Mouse (Mus musculus): ENCODE data around the gene Marveld1. TPM values are rescaled to one million over a fixed set of nuclear protein-coding genes. Genes with fewer than 3 reads are reported as not detected.

Marveld1 gene
- total RNA-seq, 2 experiments from 2014 or later = 10.3 to 11.1 TPM

DNA sequence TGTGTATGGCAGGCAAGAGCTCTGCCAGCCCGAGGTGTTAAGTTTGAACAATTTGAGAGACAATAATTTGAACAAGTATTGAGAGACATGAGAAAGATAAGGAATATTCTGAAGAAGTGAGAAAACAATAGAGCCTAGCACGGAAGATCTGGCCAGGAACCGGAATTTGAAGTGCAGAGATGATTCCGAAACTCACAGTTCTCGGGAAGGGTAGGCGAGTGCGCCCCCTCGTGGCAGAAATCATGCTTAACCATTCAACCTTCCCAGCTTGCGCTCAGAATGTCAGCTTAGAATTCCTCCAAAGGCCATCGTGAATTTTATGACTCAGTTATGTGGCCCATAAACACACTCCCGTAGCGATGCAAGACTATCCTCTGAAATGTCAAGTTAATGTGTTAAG, 18.9 kb downstream of the Marveld1 start:
- intact Hi-C loops (cut with DNase I) = loop anchor here (5.0 kb wide), 1 partner anchor 74 kb away; the partner anchor contains the start of gene Pi4k2a

DNA sequence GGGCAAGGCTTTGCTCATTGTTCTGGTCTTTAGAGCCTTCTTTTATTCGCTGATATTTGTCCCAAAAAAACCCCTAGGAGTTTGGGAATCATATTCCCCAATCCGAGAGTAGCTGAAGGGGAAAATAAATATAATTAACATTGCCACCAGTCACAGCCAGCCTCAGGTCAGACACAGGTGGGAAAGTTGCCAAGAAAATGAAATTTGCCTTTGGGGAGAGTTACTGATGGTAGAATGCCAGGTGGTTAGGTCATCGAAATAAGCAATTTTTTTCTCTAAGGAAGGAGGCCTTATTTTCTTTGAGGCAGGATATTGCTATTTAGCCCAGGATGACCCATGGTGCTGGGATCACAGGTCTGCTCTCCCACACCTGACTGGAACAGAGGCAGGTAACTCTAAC, 19.6 kb downstream of the Marveld1 start:
- no peak for DNase-seq (ENCODE audit: low spot score in 2 of 2)
- intact Hi-C loops (cut with DNase I) = loop anchor here (5.0 kb wide), 1 partner anchor 74 kb away; the partner anchor contains the start of gene Pi4k2a

More for the DNA sequence above, 18.9 kb downstream of the Marveld1 start:
- peak; percentile 88 to 93 for DNase-seq (ENCODE audit: low spot score in 2 of 2)

DNA sequence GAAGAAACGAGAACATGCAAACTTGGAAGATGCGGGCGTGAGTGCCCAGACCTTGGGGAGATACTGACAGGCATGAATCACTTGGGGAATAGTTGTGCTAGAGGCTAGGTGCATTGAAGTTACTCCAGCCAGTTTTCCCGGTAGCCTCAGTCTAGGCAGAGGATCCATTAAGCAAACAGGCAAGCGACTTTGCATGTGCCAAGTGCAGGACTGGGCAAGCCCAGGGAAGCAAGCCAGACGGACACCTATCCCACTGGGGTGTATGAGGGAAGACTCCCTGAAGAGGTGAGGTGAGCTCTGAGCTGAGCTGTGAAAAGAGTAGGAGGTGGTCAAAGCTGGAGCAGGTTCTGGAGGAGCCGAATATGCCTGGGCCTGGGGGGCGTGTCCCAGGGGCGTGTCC, 20.3 kb downstream of the Marveld1 start:
- DNase-seq (ENCODE audit: low spot score in 2 of 2) = no peak
- intact Hi-C loops (cut with DNase I) = loop anchor here (5.0 kb wide), 1 partner anchor 75 kb away; the partner anchor contains the start of gene Pi4k2a

DNA sequence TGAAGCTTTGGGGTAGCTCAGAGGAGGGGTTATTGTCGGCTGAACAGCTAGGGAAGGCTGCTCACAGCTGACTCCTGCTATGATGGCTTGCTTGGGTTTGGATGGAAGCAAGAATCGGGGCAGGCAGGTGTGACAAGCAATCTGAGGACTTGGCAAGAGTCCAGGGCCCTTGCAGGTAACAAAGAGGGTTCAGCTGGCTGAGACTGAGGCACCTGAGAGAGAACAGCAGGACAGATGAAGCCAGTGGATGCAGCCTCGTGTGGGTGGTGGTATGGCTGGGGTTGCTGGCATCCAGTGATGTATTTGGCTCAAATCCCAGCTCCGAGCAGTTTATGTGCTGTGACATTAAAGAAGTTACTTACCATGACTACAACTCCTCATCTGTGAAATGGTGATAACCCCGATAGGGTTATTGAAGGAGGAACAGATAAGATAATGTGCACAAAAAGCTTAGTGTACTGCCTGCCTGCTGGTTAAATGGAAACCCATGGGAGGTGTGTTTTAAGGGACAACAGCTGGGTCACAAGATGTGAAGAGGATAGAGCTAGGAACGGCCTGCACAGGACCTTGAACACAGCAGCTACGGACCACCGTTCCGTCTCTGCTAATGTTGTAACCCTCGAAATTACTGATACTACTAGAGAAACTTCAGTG, 22.2 kb downstream of the Marveld1 start:
- DNase-seq (ENCODE audit: low spot score in 2 of 2) = peak in 1 of 2 experiments; percentile 50
- intact Hi-C loops (cut with DNase I) = loop anchor here (5.0 kb wide), 1 partner anchor 77 kb away; the partner anchor contains the start of gene Pi4k2a

DNA sequence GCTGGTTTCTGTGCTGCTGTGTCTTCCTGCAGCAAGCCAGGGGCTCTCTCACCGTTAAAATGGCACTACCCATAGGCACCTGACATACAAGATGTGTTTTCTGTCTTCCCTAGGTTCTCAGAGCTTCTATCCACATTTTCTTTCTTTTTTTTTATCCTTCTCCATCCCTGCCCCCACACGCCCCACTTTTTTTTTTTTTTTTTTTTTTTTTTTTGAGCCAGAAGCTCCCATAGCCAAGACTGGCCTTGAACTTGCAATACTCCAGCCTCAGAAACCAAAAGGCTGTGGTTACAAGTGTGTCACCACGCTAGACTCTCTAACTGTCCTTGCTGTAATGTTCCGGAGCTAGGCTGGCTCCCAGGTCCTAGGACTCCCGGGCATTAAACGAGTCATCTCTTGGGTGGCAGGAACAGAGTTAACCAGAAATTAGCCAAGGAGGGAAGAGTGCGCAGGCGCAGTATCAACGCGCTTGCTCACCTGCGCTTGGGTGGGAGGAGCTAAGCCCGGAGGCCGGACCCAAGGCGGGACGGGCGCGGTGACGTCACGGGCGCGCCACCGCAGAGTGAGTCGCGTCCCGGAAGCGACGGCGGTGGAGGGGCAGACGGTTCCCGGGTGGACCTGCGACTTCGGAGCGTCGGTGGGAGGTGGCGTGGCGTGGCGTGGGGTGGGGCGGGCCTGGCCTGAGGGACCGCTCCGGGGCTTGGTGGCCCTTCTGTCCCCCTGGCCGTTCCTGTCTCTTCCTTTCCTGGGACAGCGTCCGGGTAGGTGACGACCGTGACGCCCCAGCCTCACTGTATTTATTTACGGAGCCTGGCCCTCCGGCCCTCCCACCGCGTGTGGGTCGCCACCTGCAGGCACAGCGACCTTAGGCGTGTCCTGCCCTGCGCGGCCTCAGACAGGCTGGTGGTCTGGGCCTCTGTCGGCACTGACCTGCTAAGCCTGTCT, 23.1 kb downstream of the Marveld1 start:
- peak; percentile 94 to 95 for DNase-seq (ENCODE audit: low spot score in 2 of 2)
- intact Hi-C loops (cut with DNase I) = no loop called here

DNA sequence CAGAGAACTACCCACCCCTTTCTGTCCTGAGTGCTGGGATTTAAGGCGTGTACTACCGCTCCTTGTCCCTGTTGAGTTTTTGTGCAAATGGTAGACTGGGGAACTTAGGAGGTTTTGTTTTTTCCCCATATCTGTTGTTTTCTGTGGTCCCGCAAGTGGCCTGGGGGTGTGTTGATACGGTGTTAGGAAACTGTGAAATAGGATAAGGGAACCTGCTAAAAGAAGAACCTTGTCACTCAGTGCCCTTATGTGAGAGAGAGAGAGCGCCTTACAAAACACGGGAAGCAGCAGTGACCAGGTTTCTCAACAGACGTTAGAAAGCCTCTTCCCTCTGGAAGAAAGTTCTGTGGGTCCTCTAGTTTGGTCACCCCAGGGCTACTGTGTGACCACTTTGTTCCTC, 29.6 kb downstream of the Marveld1 start:
- DNase-seq (ENCODE audit: low spot score in 2 of 2) = no peak
- intact Hi-C loops (cut with DNase I) = no loop called here

DNA sequence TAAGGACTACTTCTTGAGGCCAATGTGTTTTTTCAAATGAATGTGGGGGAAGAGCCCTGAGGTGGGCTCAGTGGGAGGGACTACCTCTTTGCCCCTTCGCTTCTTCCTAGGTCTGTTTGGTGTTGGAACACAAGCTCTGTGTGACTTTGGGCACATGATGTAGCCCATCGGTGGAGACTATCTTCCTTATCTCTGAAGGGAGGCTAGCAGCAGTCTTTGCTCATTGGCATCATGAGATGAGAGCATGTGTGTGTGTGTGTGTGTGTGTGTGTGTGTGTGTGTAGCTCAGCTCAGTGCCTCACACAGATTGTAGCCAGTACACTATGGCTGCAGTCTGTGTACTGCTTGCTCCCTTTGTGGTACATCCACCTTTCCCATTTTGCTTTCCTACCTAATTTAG, 30.3 kb downstream of the Marveld1 start:
- intact Hi-C loops (cut with DNase I) = no loop called here
- DNase-seq (ENCODE audit: low spot score in 2 of 2) = no peak

DNA sequence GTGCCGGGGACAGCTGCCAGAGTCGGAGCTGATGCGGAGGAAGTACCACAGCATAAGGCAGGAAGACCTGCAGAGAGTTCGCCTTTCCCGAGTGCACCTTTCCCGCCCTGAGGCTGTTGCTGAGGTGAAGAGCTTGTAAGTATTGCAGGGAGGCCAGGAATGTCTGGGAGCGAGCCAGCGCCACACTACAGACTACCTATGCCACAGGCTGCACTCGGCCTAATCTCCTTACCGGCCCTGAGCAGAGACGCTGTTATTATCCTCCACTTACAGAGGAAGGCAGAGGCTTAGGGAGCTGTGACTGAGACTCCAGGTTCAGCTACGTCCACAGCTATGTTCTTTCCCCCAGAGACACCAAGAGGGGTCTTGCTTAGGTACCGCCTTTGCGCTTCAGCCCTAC, 32.2 kb downstream of the Marveld1 start:
- intact Hi-C loops (cut with DNase I) = no loop called here
- no peak for DNase-seq (ENCODE audit: low spot score in 2 of 2)

DNA sequence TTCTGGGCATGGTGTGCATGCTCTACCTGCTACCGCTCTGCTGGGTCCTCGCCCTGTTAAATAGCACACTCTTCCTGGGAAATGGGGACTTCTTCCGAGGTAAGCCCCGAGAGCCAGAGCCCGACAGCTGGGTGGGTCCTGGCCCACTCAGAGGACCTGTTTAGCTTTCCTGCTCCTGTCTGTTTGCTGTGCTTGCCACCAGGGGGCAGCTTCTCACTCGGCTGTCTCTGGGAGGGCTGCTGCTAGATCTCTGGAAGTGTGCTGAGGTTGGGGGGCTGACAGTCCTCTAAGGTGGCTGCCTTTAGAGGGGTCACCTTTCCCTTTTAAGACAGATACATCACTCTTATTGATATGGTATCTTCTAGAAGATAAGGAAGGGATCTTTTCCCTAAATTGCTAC, 35.5 kb downstream of the Marveld1 start:
- no peak for DNase-seq (ENCODE audit: low spot score in 2 of 2)
- intact Hi-C loops (cut with DNase I) = no loop called here

DNA sequence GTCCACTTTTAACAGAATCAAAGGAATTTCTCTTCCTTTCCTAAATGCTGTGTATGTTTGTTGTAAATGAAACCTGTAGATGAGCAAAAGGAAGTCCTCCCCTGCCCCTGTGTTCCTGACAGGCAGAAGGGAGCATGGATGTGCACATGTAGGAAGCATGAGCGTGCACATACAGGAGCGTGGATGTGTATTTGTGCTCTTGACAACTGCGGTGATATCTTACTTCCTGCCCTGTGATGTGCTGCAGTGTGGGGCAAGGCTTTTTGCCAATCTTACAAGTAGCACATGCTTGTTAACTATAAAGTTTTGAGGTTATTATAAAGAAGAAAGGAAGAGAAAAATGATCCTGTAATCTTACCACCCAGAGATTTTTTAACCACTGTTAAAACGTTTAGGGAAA, 42.5 kb downstream of the Marveld1 start:
- intact Hi-C loops (cut with DNase I) = loop anchor here (5.0 kb wide), 1 partner anchor 83 kb away; no protein-coding TSS in a partner anchor
- DNase-seq (ENCODE audit: low spot score in 2 of 2) = no peak

DNA sequence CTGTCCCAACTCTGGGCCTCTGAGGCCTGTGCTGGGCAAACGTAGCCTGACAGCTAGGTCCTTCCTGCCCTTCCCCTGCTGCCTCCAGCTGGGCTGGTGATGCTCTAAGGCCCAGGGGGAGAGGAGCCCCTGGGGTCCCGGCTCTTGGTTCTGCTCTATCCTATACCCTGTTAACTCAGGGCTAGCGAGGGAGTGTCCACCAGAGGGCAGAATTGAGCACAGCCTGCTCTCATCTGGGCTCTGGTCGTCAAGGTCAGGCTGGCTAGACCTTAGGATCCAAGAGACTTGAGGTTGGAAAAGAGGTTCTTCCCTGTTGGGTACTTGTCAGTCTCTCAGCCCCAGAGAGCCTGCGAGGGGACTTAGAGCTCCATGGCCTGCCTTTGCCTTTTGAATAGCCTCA, 43.3 kb downstream of the Marveld1 start:
- intact Hi-C loops (cut with DNase I) = loop anchor here (5.0 kb wide), 1 partner anchor 82 kb away; no protein-coding TSS in a partner anchor
- DNase-seq (ENCODE audit: low spot score in 2 of 2) = peak in 1 of 2 experiments; percentile 64

DNA sequence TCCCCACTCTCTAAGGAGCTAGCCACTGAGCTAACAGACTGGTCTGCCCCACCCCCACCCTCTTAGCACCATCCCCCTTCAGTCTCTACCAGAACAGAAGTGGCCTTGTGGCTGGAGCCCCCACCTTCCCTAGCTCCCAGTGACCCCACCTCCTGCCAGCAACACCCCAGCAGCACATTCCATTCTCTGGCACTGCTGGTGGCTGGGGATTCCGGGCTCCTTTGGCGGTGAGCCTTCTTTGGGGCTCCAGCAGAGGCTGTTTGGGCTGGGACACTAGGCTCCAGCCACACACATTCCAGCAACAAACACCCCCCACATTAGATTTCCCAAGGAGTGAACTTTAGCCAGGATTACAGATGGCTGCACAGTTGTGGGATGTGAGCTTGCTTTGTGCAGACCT, 46.1 kb downstream of the Marveld1 start:
- intact Hi-C loops (cut with DNase I) = loop anchor here (5.0 kb wide), 1 partner anchor 79 kb away; no protein-coding TSS in a partner anchor
- DNase-seq (ENCODE audit: low spot score in 2 of 2) = peak in 1 of 2 experiments; percentile 52

DNA sequence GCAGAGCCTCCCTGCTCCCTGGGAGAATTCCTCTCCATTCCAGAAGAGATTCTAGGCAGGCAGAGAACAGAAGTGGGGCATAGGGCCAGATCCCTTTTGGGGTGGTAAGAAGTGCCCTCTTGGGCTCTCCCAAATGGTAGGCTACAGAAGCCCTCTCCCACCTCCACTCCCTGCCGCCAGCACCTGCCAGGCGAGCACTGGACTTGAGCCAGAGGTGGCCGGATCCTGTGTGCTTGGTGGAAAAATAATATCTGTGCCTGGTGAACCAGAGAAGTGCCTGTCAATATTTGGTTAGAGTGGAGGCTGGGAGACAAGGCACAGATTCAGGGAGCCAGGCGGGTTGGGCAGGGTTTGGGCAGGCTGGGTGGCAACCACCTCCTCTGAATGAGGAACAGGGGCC, 49.2 kb downstream of the Marveld1 start:
- intact Hi-C loops (cut with DNase I) = no loop called here
- DNase-seq (ENCODE audit: low spot score in 2 of 2) = no peak

DNA sequence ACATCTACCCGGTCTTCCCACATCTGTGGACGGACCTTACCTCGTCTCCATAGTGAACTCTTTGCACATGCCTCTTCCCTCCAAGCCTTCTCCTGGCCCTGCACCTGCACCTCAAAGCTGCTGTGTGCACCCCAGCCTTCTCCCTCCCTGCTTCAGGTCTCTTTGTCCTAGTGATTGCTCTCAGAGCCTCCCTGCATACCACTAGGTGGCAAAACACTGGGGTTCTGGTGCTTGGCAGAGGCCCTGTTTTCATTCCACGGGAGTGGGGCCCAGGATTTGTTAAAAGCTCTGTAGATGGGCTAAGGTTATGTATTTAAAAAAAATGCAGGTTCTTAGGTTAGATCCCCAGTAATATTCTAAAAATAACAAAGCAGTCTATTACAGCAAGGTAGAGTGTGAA, 49.9 kb downstream of the Marveld1 start:
- intact Hi-C loops (cut with DNase I) = no loop called here
- DNase-seq (ENCODE audit: low spot score in 2 of 2) = no peak

DNA sequence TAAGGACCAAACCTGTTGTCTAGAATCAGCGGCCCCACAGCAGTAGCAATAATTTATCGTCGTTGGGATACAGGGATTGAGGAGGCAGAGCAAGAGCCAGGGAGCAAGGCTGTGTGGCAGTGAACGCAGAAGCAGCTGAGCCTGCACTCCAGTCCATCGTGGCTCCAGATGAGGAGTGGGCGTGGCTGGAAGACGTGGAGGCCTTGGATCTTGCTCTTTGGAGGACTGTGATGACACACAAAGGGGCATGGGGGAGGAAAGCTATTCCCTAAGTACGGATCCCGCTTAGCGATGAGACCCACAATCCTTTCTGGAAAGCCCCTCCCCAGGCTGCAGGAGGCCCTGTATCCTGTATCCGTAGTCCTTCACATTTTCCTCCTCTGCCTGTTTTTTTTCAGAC, 50.8 kb downstream of the Marveld1 start:
- intact Hi-C loops (cut with DNase I) = no loop called here
- DNase-seq (ENCODE audit: low spot score in 2 of 2) = no peak

Other genes starting within 250 kb of the Marveld1 start
- gene Pgam1, start 235.5 kb upstream of the Marveld1 start, total RNA-seq (2021) = 100 to 1,000 TPM; 601 to 606 TPM
- 10 to 100 TPM; 21.9 to 27.2 TPM for gene Exosc1, start 214.0 kb upstream of the Marveld1 start, total RNA-seq (2021)
- 10 to 100 TPM; 54.9 to 60.4 TPM for gene Zdhhc16, start 213.9 kb upstream of the Marveld1 start, total RNA-seq (2021)
- 10 to 100 TPM; 26.7 to 35.6 TPM for gene Mms19, start 166.2 kb upstream of the Marveld1 start, total RNA-seq (2021)
- gene Ubtd1, start 165.6 kb upstream of the Marveld1 start, total RNA-seq (2021) = 10 to 100 TPM; 11.2 to 12.8 TPM
- gene Ankrd2, start 111.4 kb upstream of the Marveld1 start, total RNA-seq (2021) = under 1 TPM in 1 of 2 experiments, not detected in 1; 0.32 TPM
- gene Hoga1, start 101.8 kb upstream of the Marveld1 start, total RNA-seq (2021) = 1 to 10 TPM; 4.2 to 5.6 TPM
- gene 4933411K16Rik, start 95.2 kb upstream of the Marveld1 start, total RNA-seq (2021) = under 1 TPM; 0.57 to 0.68 TPM
- 10 to 100 TPM; 65.3 to 66.9 TPM for gene Morn4, start 61.0 kb upstream of the Marveld1 start, total RNA-seq (2021)
- gene Pi4k2a, start 56.9 kb upstream of the Marveld1 start, total RNA-seq (2021) = 10 to 100 TPM; 52.3 to 54.5 TPM
- 10 to 100 TPM; 28.8 to 29.0 TPM for gene Avpi1, start 18.3 kb upstream of the Marveld1 start, total RNA-seq (2021)
- gene Zfyve27, start 16.6 kb downstream of the Marveld1 start, total RNA-seq (2021) = 10 to 100 TPM; 93.8 to 94.6 TPM
- under 1 TPM; 0.31 to 0.80 TPM for gene Sfrp5, start 54.9 kb downstream of the Marveld1 start, total RNA-seq (2021)
- gene Golga7b, start 100.2 kb downstream of the Marveld1 start, total RNA-seq (2021) = 100 to 1,000 TPM; 131 to 146 TPM

All from left cerebral cortex, postnatal 14 days (tissue).